Mouse (Mus musculus) lung, adult 2 months (tissue): Measurements from ENCODE around the gene Ccr3. TPM values are rescaled to one million over a fixed set of nuclear protein-coding genes. Genes with fewer than 3 reads are reported as not detected.

Source experiments
- DNase-seq: peaks from one replicate; pipeline ENCODE4 v3.0.0; 2022
- H3K4me1 ChIP-seq: fragments of 200-500 bp; 2 replicates; pipeline ENCODE4 v1.6.1; 2011; ENCODE audit warnings: low read length; ENCODE audit not compliant: control insufficient read depth, insufficient read depth
- H3K4me3 ChIP-seq: fragments of 200-500 bp; replicated peaks from 2 replicates; pipeline ENCODE3; 2011; ENCODE audit warnings: low read depth, mild to moderate bottlenecking, control low read depth, low read length; ENCODE audit errors: extremely low read depth
- CTCF ChIP-seq: fragments of 200-500 bp; IDR thresholded peaks from 2 replicates; pipeline ENCODE4 v1.5.1; 2011; ENCODE audit warnings: mild to moderate bottlenecking, low read length, control low read depth; ENCODE audit not compliant: insufficient read depth
- POLR2A ChIP-seq: fragments of 200-500 bp; IDR thresholded peaks from 2 replicates; pipeline ENCODE4 v1.6.1; 2011; ENCODE audit warnings: low read depth, mild to moderate bottlenecking, control low read depth, low read length, borderline replicate concordance; ENCODE audit errors: extremely low read depth
- WGBS: fragments of 180-500 bp; shearing (Covaris S2); methylation state at CpG from one replicate; pipeline ENCODE4 v1.1.7; 2018; 5-methylcytosine and 5-hydroxymethylcytosine counted together
- polyA plus RNA-seq: library from polyadenylated mRNA; depleted of rRNA; stranded (reverse); fragments of >200 nt; gene quantifications from 2 replicates; pipeline ENCODE4 v1.2.3, GENCODE M21; 2012

Ccr3 gene
- polyA plus RNA-seq, 1 experiment, result 0.53 TPM

GRCm38 (mm10) chr9:123991312-123991906, 30.4 kb upstream of the Ccr3 start:
- H3K4me1 ChIP-seq, result peaks cover 2% of the 10 kb centered on the region; the same call in 1 of the 2 replicates
- no peak for DNase-seq
- TF ChIP-seq CTCF (no peak), POLR2A (no peak)
- no peak overlapping the region for H3K4me3 ChIP-seq
- 14% methylated on average over 1 of the region's 1 CpGs for WGBS

DNA sequence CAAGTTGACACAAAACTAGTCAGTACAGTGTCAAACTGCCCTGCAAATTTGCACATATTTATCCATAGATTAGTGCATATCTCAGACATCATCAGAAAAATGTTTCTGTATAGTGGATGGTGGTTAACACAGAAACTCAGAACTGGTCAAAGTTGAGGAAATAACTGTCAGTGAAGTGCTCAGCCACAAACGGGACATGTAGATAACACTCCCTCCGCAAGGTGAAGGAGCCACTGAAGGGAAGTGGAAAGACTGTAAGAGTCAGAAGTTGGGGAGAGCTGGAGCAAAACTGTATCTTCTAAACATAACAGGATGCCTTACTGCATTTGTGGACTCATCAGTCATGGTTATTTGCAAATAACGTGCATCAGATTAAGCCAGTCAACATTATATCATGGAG, 24.1 kb upstream of the Ccr3 start:
- 51% methylated on average over 3 of the region's 3 CpGs for WGBS
- no peak overlapping the region for H3K4me3 ChIP-seq
- TF ChIP-seq POLR2A (no peak), CTCF (no peak)
- DNase-seq, result no peak
- H3K4me1 ChIP-seq, result no peaks in the 10 kb centered on the region

DNA sequence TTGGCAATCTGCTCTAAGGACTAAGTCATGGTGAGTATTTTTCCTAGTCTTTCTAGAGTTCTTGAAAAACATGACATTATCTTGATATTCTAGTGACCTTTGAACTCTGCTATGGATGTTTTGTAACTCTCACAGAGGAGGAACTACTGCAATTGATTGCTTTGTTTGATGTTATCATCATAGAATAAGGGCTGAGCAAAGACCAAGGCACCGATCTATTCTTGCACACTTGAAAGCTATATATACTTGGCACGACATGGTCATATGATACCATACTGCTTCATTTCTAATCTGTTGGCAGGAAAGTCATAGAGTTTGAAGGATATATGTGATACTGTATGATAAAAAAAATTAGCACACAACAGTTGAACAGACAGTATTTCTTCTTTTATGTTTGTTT, 22.0 kb upstream of the Ccr3 start:
- DNase-seq, result no peak
- Histone ChIP-seq H3K4me1 (no peaks in the 10 kb centered on the region), H3K4me3 (no peak overlapping the region)
- WGBS, result 74% methylated on average over 2 of the region's 2 CpGs
- no peak for TF ChIP-seq POLR2A
- TF ChIP-seq CTCF, result no peak

- WGBS, result 58% methylated on average over 2 of the region's 2 CpGs
- no peak for DNase-seq
- TF ChIP-seq CTCF (no peak), POLR2A (no peak)
Observed at GRCm38 (mm10) chr9:124012691-124013090, 9.1 kb upstream of the Ccr3 start.

DNA sequence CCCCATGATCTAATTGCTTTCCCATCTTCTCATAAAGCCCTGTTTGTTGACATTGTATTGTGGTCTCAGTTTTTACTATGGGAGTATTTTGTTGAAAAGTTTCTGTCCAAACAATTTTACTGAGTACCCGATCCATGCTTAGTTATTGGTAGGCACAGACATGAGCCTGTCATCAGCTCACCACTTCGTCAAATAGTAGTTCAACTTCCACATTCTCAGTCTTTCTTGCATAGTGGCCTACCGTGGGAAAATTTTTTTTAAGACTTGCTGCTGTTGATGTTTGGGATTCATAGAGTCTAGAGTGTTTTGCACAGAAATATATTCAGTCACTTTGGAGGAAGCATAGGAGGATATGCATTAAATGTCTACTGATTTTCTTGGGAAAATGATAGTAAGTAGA, 8.5 kb upstream of the Ccr3 start:
- no peak overlapping the region for H3K4me3 ChIP-seq
- no peak for DNase-seq
- no peak for TF ChIP-seq POLR2A
- no peak for TF ChIP-seq CTCF
- 72% methylated on average over 3 of the region's 3 CpGs for WGBS
- no peaks in the 10 kb centered on the region for H3K4me1 ChIP-seq

More at GRCm38 (mm10) chr9:124012691-124013090, 9.1 kb upstream of the Ccr3 start:
- no peak overlapping the region for H3K4me3 ChIP-seq
- H3K4me1 ChIP-seq, result no peaks in the 10 kb centered on the region

- no peak for TF ChIP-seq CTCF
- no peak for TF ChIP-seq POLR2A
- DNase-seq, result no peak
- H3K4me1 ChIP-seq, result no peaks in the 10 kb centered on the region
- WGBS, result 76% methylated on average over 2 of the region's 2 CpGs
- H3K4me3 ChIP-seq, result no peak overlapping the region
Observed at GRCm38 (mm10) chr9:124014985-124015652, 6.7 kb upstream of the Ccr3 start.

- 65% methylated on average over 2 of the region's 2 CpGs for WGBS
- DNase-seq, result no peak
- Histone ChIP-seq H3K4me1 (no peaks in the 10 kb centered on the region), H3K4me3 (no peak overlapping the region)
- TF ChIP-seq POLR2A, result no peak
- TF ChIP-seq CTCF, result no peak
Observed at GRCm38 (mm10) chr9:124016048-124016447, 5.7 kb upstream of the Ccr3 start.

- DNase-seq, result no peak
- TF ChIP-seq POLR2A (no peak), CTCF (no peak)
- H3K4me3 ChIP-seq, result no peak overlapping the region
- WGBS, result 80% methylated on average over 3 of the region's 3 CpGs
- H3K4me1 ChIP-seq, result no peaks in the 10 kb centered on the region
Observed at GRCm38 (mm10) chr9:124019887-124020286, 1.9 kb upstream of the Ccr3 start.

DNA sequence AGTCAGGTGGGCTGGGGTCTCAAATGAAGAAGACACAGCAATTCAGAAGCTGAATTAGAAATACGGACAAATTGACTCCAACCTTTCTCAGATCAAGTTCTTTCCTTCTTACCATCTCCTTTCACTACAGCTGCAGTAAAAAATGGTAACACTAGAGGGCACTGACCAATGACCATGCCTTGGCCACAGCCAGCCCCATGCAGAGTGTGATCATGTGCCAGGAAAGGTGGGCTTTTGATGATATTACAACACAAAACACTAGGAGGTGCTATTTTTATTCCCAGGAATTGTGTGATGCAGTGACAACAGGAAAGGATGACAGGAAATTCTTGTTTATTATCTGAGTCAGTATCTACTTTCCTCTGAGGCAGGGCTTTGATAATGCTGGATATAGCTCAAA, 11.6 kb downstream of the Ccr3 start:
- H3K4me1 ChIP-seq, result no peaks in the 10 kb centered on the region
- TF ChIP-seq POLR2A, result no peak
- peak; percentile 63 for TF ChIP-seq CTCF
- 59% methylated on average over 1 of the region's 1 CpGs for WGBS
- no peak for DNase-seq
- H3K4me3 ChIP-seq, result no peak overlapping the region

GRCm38 (mm10) chr9:124037707-124038106, 15.9 kb downstream of the Ccr3 start:
- H3K4me3 ChIP-seq, result no peak overlapping the region
- 8% methylated on average over 4 of the region's 4 CpGs for WGBS
- peak; percentile 33 for DNase-seq
- no peaks in the 10 kb centered on the region for H3K4me1 ChIP-seq
- TF ChIP-seq POLR2A (no peak), CTCF (no peak)

- H3K4me3 ChIP-seq, result no peak overlapping the region
- TF ChIP-seq CTCF, result no peak
- TF ChIP-seq POLR2A, result no peak
- 21% methylated on average over 2 of the region's 2 CpGs for WGBS
- H3K4me1 ChIP-seq, result no peaks in the 10 kb centered on the region
- no peak for DNase-seq
Observed at GRCm38 (mm10) chr9:124038158-124038582, 16.4 kb downstream of the Ccr3 start.
